Mouse (Mus musculus): ENCODE results near the gene Actn4.
"Not testable (repeated sequence)": the region's sequence is repeated elsewhere in the genome, so short reads cannot be mapped to it uniquely, and the experiment has no call there.

Actn4 gene

GRCm38 (mm10) chr7:28969672-28970394 lies 7.7 kb upstream of the Actn4 start:
- no peak for DNase-seq (ENCODE audit: low spot score in 2 of 2)

- no peak for DNase-seq (ENCODE audit: low spot score in 2 of 2)
These were observed 7.1 kb upstream of the Actn4 start for GRCm38 (mm10) chr7:28969271-28969670.

GRCm38 (mm10) chr7:28968120-28968519 lies 6.0 kb upstream of the Actn4 start:
- not testable (repeated sequence) for DNase-seq (ENCODE audit: low spot score in 2 of 2)

- DNase-seq (ENCODE audit: low spot score in 2 of 2) = no peak
These were observed 4.8 kb upstream of the Actn4 start for GRCm38 (mm10) chr7:28966751-28967505.

- DNase-seq (ENCODE audit: low spot score in 2 of 2) = no peak
These were observed 4.0 kb upstream of the Actn4 start for GRCm38 (mm10) chr7:28966181-28966580.

GRCm38 (mm10) chr7:28965346-28965840 lies 3.3 kb upstream of the Actn4 start:
- no peak for DNase-seq (ENCODE audit: low spot score in 2 of 2)

- no peak for DNase-seq (ENCODE audit: low spot score in 2 of 2)
These were observed 1.3 kb upstream of the Actn4 start for GRCm38 (mm10) chr7:28963399-28963923.

GRCm38 (mm10) chr7:28961584-28961926 lies 585 bp downstream of the Actn4 start:
- DNase-seq (ENCODE audit: low spot score in 2 of 2) = no peak

GRCm38 (mm10) chr7:28960354-28961046 lies 1.6 kb downstream of the Actn4 start:
- DNase-seq (ENCODE audit: low spot score in 2 of 2) = no peak

GRCm38 (mm10) chr7:28959505-28960045 lies 2.6 kb downstream of the Actn4 start:
- DNase-seq (ENCODE audit: low spot score in 2 of 2) = no peak

GRCm38 (mm10) chr7:28958770-28959169 lies 3.4 kb downstream of the Actn4 start:
- no peak for DNase-seq (ENCODE audit: low spot score in 2 of 2)

GRCm38 (mm10) chr7:28957997-28958725 lies 4.0 kb downstream of the Actn4 start:
- DNase-seq (ENCODE audit: low spot score in 2 of 2) = no peak

- no peak for DNase-seq (ENCODE audit: low spot score in 2 of 2)
These were observed 4.9 kb downstream of the Actn4 start for GRCm38 (mm10) chr7:28957286-28957685.

GRCm38 (mm10) chr7:28956270-28956669 lies 5.9 kb downstream of the Actn4 start:
- DNase-seq (ENCODE audit: low spot score in 2 of 2) = no peak

GRCm38 (mm10) chr7:28955295-28955897 lies 6.7 kb downstream of the Actn4 start:
- no peak for DNase-seq (ENCODE audit: low spot score in 2 of 2)

- no peak for DNase-seq (ENCODE audit: low spot score in 2 of 2)
These were observed 7.4 kb downstream of the Actn4 start for GRCm38 (mm10) chr7:28954773-28955172.

- DNase-seq (ENCODE audit: low spot score in 2 of 2) = no peak
These were observed 8.4 kb downstream of the Actn4 start for GRCm38 (mm10) chr7:28953476-28954376.

GRCm38 (mm10) chr7:28952786-28953185 lies 9.4 kb downstream of the Actn4 start:
- DNase-seq (ENCODE audit: low spot score in 2 of 2) = no peak

GRCm38 (mm10) chr7:28951764-28952163 lies 10.4 kb downstream of the Actn4 start:
- DNase-seq (ENCODE audit: low spot score in 2 of 2) = no peak
